Mouse (Mus musculus) small intestine, adult 2 months (tissue): ENCODE data around the gene Mlip.

ENCODE experiments used
- CTCF ChIP-seq: fragments of 200-500 bp; IDR thresholded peaks from 2 replicates; pipeline ENCODE4 v1.5.1; 2012; ENCODE audit warnings: low read depth, mild to moderate bottlenecking, control low read depth, inconsistent platforms, low read length, moderate library complexity, mixed read lengths; ENCODE audit not compliant: insufficient replicate concordance, insufficient read length; ENCODE audit errors: extremely low read depth
- POLR2A ChIP-seq: fragments of 200-500 bp; IDR thresholded peaks from 2 replicates; pipeline ENCODE4 v1.6.1; 2012; ENCODE audit warnings: low read depth, mild to moderate bottlenecking, control low read depth, inconsistent platforms, low read length, moderate library complexity

- TF ChIP-seq CTCF (no peak), POLR2A (no peak)
Observed at GRCm38 (mm10) chr9:77310548-77310947, 42.2 kb downstream of the Mlip start.
